Mouse (Mus musculus) kidney, adult 2 months (tissue): ENCODE results near the gene Pced1a. TPM values are rescaled to one million over a fixed set of nuclear protein-coding genes. Genes with fewer than 3 reads are reported as not detected.

Experiments
- DNase-seq: peaks from one replicate; pipeline ENCODE4 v3.0.0; 2021
- H3K27ac ChIP-seq: fragments of 200-500 bp; 2 replicates; pipeline ENCODE4 v1.5.1; 2012; ENCODE audit warnings: low read depth, low read length, control low read depth, inconsistent platforms; ENCODE audit not compliant: insufficient read depth
- H3K27me3 ChIP-seq: fragments of 200-500 bp; replicated peaks from 2 replicates; pipeline ENCODE4 v1.6.1; 2012; ENCODE audit warnings: mild to moderate bottlenecking, moderate library complexity, low read length, inconsistent platforms; ENCODE audit not compliant: control insufficient read depth, insufficient read depth
- H3K36me3 ChIP-seq: fragments of 200-500 bp; 2 replicates; pipeline ENCODE4 v1.6.1; 2012; ENCODE audit warnings: mild to moderate bottlenecking, moderate library complexity, low read length, inconsistent platforms; ENCODE audit not compliant: control insufficient read depth, insufficient read depth
- H3K4me1 ChIP-seq: fragments of 200-500 bp; 2 replicates; pipeline ENCODE4 v1.6.1; 2011; ENCODE audit warnings: low read length; ENCODE audit not compliant: control insufficient read depth, insufficient read depth
- H3K4me3 ChIP-seq: fragments of 200-500 bp; 2 replicates; pipeline ENCODE4 v1.5.1; 2011; ENCODE audit warnings: mild to moderate bottlenecking, low read depth, low read length, control low read depth; ENCODE audit not compliant: insufficient read depth
- CTCF ChIP-seq: fragments of 200-500 bp; conservative IDR thresholded peaks from 2 replicates; pipeline ENCODE4 v1.5.1; 2011; ENCODE audit warnings: low read depth, mild to moderate bottlenecking, control low read depth, low read length, moderate library complexity, mixed read lengths; ENCODE audit not compliant: insufficient read depth, insufficient read length
- POLR2A ChIP-seq: fragments of 200-500 bp; IDR thresholded peaks from one replicate; pipeline ENCODE4 v1.6.1; 2011; ENCODE audit warnings: low read depth, low read length, control low read depth
- WGBS: fragments of 180-500 bp; shearing (Covaris S2); methylation state at CpG from one replicate; pipeline ENCODE4 v1.1.7; 2018; 5-methylcytosine and 5-hydroxymethylcytosine counted together
- polyA plus RNA-seq: library from polyadenylated mRNA; depleted of rRNA; stranded (reverse); fragments of >200 nt; gene quantifications from 2 replicates; pipeline ENCODE4 v1.2.3, GENCODE M21; 2012

The Pced1a gene
- polyA plus RNA-seq, 1 experiment, result 27.4 TPM

- Histone ChIP-seq H3K27ac (no peak overlapping the region), H3K36me3 (no peaks in the 10 kb centered on the region), H3K4me1 (no peaks in the 10 kb centered on the region), H3K4me3 (no peak overlapping the region), H3K27me3 (no peaks in the 10 kb centered on the region)
- DNase-seq, result no peak
- whole genome bisulfite sequencing, result 95% methylated on average over 1 of the region's 1 CpGs
- no peak for TF ChIP-seq POLR2A
- TF ChIP-seq CTCF, result no peak
Observed at GRCm38 (mm10) chr2:130436769-130437168, 12.3 kb upstream of the Pced1a start.

GRCm38 (mm10) chr2:130433152-130433551 lies 8.7 kb upstream of the Pced1a start:
- 20% methylated on average over 4 of the region's 4 CpGs for WGBS
- peak; percentile 66 for DNase-seq
- Histone ChIP-seq H3K27ac (no peak overlapping the region), H3K36me3 (no peaks in the 10 kb centered on the region), H3K27me3 (no peaks in the 10 kb centered on the region), H3K4me1 (no peaks in the 10 kb centered on the region), H3K4me3 (no peak overlapping the region)
- TF ChIP-seq CTCF (peak; percentile 51), POLR2A (no peak)

- no peaks in the 10 kb centered on the region for H3K36me3 ChIP-seq
- TF ChIP-seq CTCF, result no peak
- TF ChIP-seq POLR2A, result no peak
- H3K27ac ChIP-seq, result no peak overlapping the region
- H3K27me3 ChIP-seq, result no peaks in the 10 kb centered on the region
- H3K4me1 ChIP-seq, result no peaks in the 10 kb centered on the region
- H3K4me3 ChIP-seq, result no peak overlapping the region
- 88% methylated on average over 3 of the region's 3 CpGs for WGBS
- no peak for DNase-seq
Observed at GRCm38 (mm10) chr2:130432157-130432556, 7.7 kb upstream of the Pced1a start.

- Histone ChIP-seq H3K27ac (no peak overlapping the region), H3K27me3 (no peaks in the 10 kb centered on the region), H3K4me1 (no peaks in the 10 kb centered on the region), H3K36me3 (no peaks in the 10 kb centered on the region), H3K4me3 (no peak overlapping the region)
- no peak for TF ChIP-seq POLR2A
- no peak for TF ChIP-seq CTCF
- 61% methylated on average over 3 of the region's 3 CpGs for WGBS
- no peak for DNase-seq
Observed at GRCm38 (mm10) chr2:130430484-130430883, 6.0 kb upstream of the Pced1a start.

- 34% methylated on average over 2 of the region's 2 CpGs for WGBS
- no peak overlapping the region for H3K4me3 ChIP-seq
- H3K27ac ChIP-seq, result no peak overlapping the region
- H3K27me3 ChIP-seq, result no peaks in the 10 kb centered on the region
- no peak for TF ChIP-seq CTCF
- TF ChIP-seq POLR2A, result no peak
- peaks cover 2% of the 10 kb centered on the region; the same call in 1 of the 2 replicates for H3K4me1 ChIP-seq
- DNase-seq, result no peak
- no peaks in the 10 kb centered on the region for H3K36me3 ChIP-seq
Observed at GRCm38 (mm10) chr2:130429851-130430250, 5.3 kb upstream of the Pced1a start.

GRCm38 (mm10) chr2:130425112-130425511 lies 611 bp upstream of the Pced1a start:
- peak; percentile 23 for DNase-seq
- H3K36me3 ChIP-seq, result no peaks in the 10 kb centered on the region
- WGBS, result 18% methylated on average over 5 of the region's 5 CpGs
- no peak for TF ChIP-seq POLR2A
- TF ChIP-seq CTCF, result no peak
- H3K27me3 ChIP-seq, result no peaks in the 10 kb centered on the region
- no peak overlapping the region for H3K27ac ChIP-seq
- H3K4me3 ChIP-seq, result peak overlapping the region; percentile 94
- peaks cover 7% of the 10 kb centered on the region for H3K4me1 ChIP-seq

GRCm38 (mm10) chr2:130423397-130424125 lies 940 bp downstream of the Pced1a start:
- peak overlapping the region; percentile 94 for H3K4me3 ChIP-seq
- TF ChIP-seq CTCF (no peak), POLR2A (no peak)
- WGBS, result 10% methylated on average over 49 of the region's 49 CpGs
- no peaks in the 10 kb centered on the region for H3K27me3 ChIP-seq
- peak overlapping the region; percentile 78 for H3K27ac ChIP-seq
- H3K4me1 ChIP-seq, result peaks cover 7% of the 10 kb centered on the region
- no peaks in the 10 kb centered on the region for H3K36me3 ChIP-seq
- DNase-seq, result peak; percentile 79
